Mouse (Mus musculus) MEL (cell line): ENCODE data around the gene Kank3. TPM values are rescaled to one million over a fixed set of nuclear protein-coding genes. Genes with fewer than 3 reads are reported as not detected.

Source experiments
- DNase-seq: peaks from one replicate; pipeline ENCODE4 v3.0.0; 2011; ENCODE audit warnings: low read depth, low spot score
- H3K27ac ChIP-seq: 2 replicates; pipeline ENCODE4 v1.5.1; 2012; ENCODE audit warnings: low read depth, mild to moderate bottlenecking, control low read depth, low read length, moderate library complexity; ENCODE audit not compliant: control insufficient read depth
- H3K27me3 ChIP-seq, 2 experiments: fragments of 150-350 bp in 1 of 2; sonication (generic) in 1 of 2; 2 replicates each; pipeline ENCODE4 v1.6.1; 2012; ENCODE audit warnings: low read length in 2 of 2, mild to moderate bottlenecking in 2 of 2, improper control_type of control experiment in 1 of 2, moderate library complexity in 1 of 2; ENCODE audit not compliant: insufficient read depth in 2 of 2, control insufficient read depth in 1 of 2
- H3K36me3 ChIP-seq, 2 experiments: 2 replicates each; pipeline ENCODE4 v1.6.1; 2012 to 2014; ENCODE audit warnings: low read length in 2 of 2, improper control_type of control experiment in 1 of 2, inconsistent platforms in 1 of 2, mild to moderate bottlenecking in 1 of 2; ENCODE audit not compliant: insufficient read depth in 2 of 2, control insufficient read depth in 1 of 2
- H3K4me1 ChIP-seq, 2 experiments: fragments of 150-350 bp in 1 of 2; sonication (generic) in 1 of 2; 2 replicates each; pipeline ENCODE4 v1.6.1; 2012; ENCODE audit warnings: low read length in 2 of 2, improper control_type of control experiment in 1 of 2, mild to moderate bottlenecking in 1 of 2; ENCODE audit not compliant: insufficient read depth in 2 of 2, control insufficient read depth in 1 of 2
- H3K4me3 ChIP-seq, 2 experiments: fragments of 150-350 bp in 1 of 2; sonication (generic) in 1 of 2; 2 replicates each; pipeline ENCODE4 v1.5.1; 2012; ENCODE audit warnings: low read depth in 2 of 2, low read length in 2 of 2, mild to moderate bottlenecking in 2 of 2, moderate library complexity in 2 of 2, control low read depth in 1 of 2, improper control_type of control experiment in 1 of 2; ENCODE audit not compliant: control insufficient read depth in 1 of 2, insufficient read depth in 1 of 2
- H3K79me2 ChIP-seq: 2 replicates; pipeline ENCODE4 v1.6.1; 2012; ENCODE audit warnings: mild to moderate bottlenecking, low read length, moderate library complexity; ENCODE audit not compliant: control insufficient read depth, poor library complexity, insufficient read depth
- H3K9ac ChIP-seq: 2 replicates; pipeline ENCODE4 v1.6.1; 2012; ENCODE audit warnings: low read depth, mild to moderate bottlenecking, control low read depth, low read length, moderate library complexity; ENCODE audit not compliant: control insufficient read depth, poor library complexity, severe bottlenecking
- H3K9me3 ChIP-seq: fragments of 150-350 bp; sonication (generic); replicated peaks from 2 replicates; pipeline ENCODE4 v1.6.1; 2012; ENCODE audit warnings: mild to moderate bottlenecking, low read length, improper control_type of control experiment, moderate library complexity; ENCODE audit not compliant: insufficient read depth
- BHLHE40 ChIP-seq: IDR thresholded peaks from 2 replicates; pipeline ENCODE4 v1.6.1; 2012; ENCODE audit warnings: low read depth, mild to moderate bottlenecking, inconsistent platforms, low read length, improper control_type of control experiment, borderline replicate concordance
- CHD2 ChIP-seq: IDR thresholded peaks from 2 replicates; pipeline ENCODE4 v1.6.1; 2011; ENCODE audit warnings: low read length, improper control_type of control experiment
- CTCF ChIP-seq, 3 experiments: IDR thresholded peaks in 2 of 3; conservative IDR thresholded peaks in 1 of 3; 2 replicates each; pipeline ENCODE4 v1.5.1; 2011 to 2012; ENCODE audit warnings: low read length in 3 of 3, low read depth in 2 of 3, mild to moderate bottlenecking in 2 of 3, improper control_type of control experiment in 1 of 3, inconsistent platforms in 1 of 3, mixed read lengths in 1 of 3, moderate library complexity in 1 of 3; ENCODE audit not compliant: control insufficient read depth in 1 of 3, insufficient read depth in 1 of 3, poor library complexity in 1 of 3, severe bottlenecking in 1 of 3
- ELF1 ChIP-seq: IDR thresholded peaks from 2 replicates; pipeline ENCODE4 v1.6.1; 2014; ENCODE audit warnings: low read depth, mild to moderate bottlenecking, inconsistent platforms, low read length, improper control_type of control experiment, moderate library complexity
- KAT2A ChIP-seq: conservative IDR thresholded peaks from 2 replicates; pipeline ENCODE4 v1.6.1; 2012; ENCODE audit warnings: low read depth, low read length, improper control_type of control experiment, inconsistent platforms
- MAZ ChIP-seq: IDR thresholded peaks from 2 replicates; pipeline ENCODE4 v1.6.1; 2012; ENCODE audit warnings: low read depth, mild to moderate bottlenecking, inconsistent platforms, low read length, improper control_type of control experiment
- MXI1 ChIP-seq: IDR thresholded peaks from 2 replicates; pipeline ENCODE4 v1.6.1; 2011; ENCODE audit warnings: mild to moderate bottlenecking, low read depth, low read length, improper control_type of control experiment
- NELFE ChIP-seq: IDR thresholded peaks from 2 replicates; pipeline ENCODE4 v1.6.1; 2011; ENCODE audit warnings: low read depth, low read length, improper control_type of control experiment
- NRF1 ChIP-seq: IDR thresholded peaks from 2 replicates; pipeline ENCODE4 v1.6.1; 2014; ENCODE audit warnings: low read depth, mild to moderate bottlenecking, inconsistent platforms, low read length, improper control_type of control experiment, moderate library complexity; ENCODE audit not compliant: poor library complexity, insufficient read depth, severe bottlenecking
- POLR2A ChIP-seq, 2 experiments: IDR thresholded peaks; 2 replicates each; pipeline ENCODE4 v1.6.1; 2011 to 2012; ENCODE audit warnings: low read length in 2 of 2, mild to moderate bottlenecking in 2 of 2, control low read depth in 1 of 2, improper control_type of control experiment in 1 of 2, low read depth in 1 of 2, moderate library complexity in 1 of 2; ENCODE audit not compliant: control insufficient read depth in 1 of 2, insufficient read depth in 1 of 2, poor library complexity in 1 of 2
- POLR2AphosphoS2 ChIP-seq: IDR thresholded peaks from 2 replicates; pipeline ENCODE4 v1.6.1; 2011; ENCODE audit warnings: low read length, improper control_type of control experiment
- POLR2AphosphoS5 ChIP-seq: IDR thresholded peaks from 2 replicates; pipeline ENCODE4 v1.6.1; 2012; ENCODE audit warnings: low read depth, borderline replicate concordance, mild to moderate bottlenecking, inconsistent platforms, low read length, moderate library complexity, mixed read lengths
- RCOR1 ChIP-seq: IDR thresholded peaks from 2 replicates; pipeline ENCODE4 v1.6.1; 2012; ENCODE audit warnings: low read depth, mild to moderate bottlenecking, inconsistent platforms, low read length, improper control_type of control experiment
- UBTF ChIP-seq: IDR thresholded peaks from 2 replicates; pipeline ENCODE4 v1.6.1; 2012; ENCODE audit warnings: low read depth, mild to moderate bottlenecking, inconsistent platforms, low read length, improper control_type of control experiment, moderate library complexity, borderline replicate concordance; ENCODE audit not compliant: insufficient read depth
- USF2 ChIP-seq, 2 experiments: IDR thresholded peaks; 2 replicates each; pipeline ENCODE4 v1.6.1; 2011 to 2012; ENCODE audit warnings: improper control_type of control experiment in 2 of 2, low read length in 2 of 2, borderline replicate concordance in 1 of 2, inconsistent platforms in 1 of 2, low read depth in 1 of 2, mild to moderate bottlenecking in 1 of 2; ENCODE audit not compliant: insufficient read depth in 1 of 2
- ZC3H11A ChIP-seq: IDR thresholded peaks from 2 replicates; pipeline ENCODE4 v1.6.1; 2012; ENCODE audit warnings: low read depth, mild to moderate bottlenecking, inconsistent platforms, low read length, improper control_type of control experiment
- ZMIZ1 ChIP-seq: IDR thresholded peaks from 2 replicates; pipeline ENCODE4 v1.6.1; 2012; ENCODE audit warnings: low read depth, mild to moderate bottlenecking, inconsistent platforms, low read length, improper control_type of control experiment, moderate library complexity
- polyA plus RNA-seq, 2 experiments: library from polyadenylated mRNA; stranded (reverse) in 1 of 2; unstranded in 1 of 2; fragments of >175 nt in 1 of 2; fragments of >200 nt in 1 of 2; gene quantifications; 2 replicates each; pipeline versions ENCODE4 v1.2.1 to v1.2.4; 2012; ENCODE audit warnings: low replicate concordance in 2 of 2, low read depth in 1 of 2; ENCODE audit not compliant: insufficient read length in 2 of 2, insufficient read depth in 1 of 2, missing spikeins in 1 of 2
- total RNA-seq: library from RNA; depleted of rRNA; stranded (reverse); fragments of 300-350 nt; gene quantifications from 2 replicates; pipeline ENCODE4 v1.2.3, GENCODE M21; 2012

The Kank3 gene
- total and polyA plus RNA-seq, 3 experiments, result 5.2 to 5.5 TPM; not detected in 1

DNA sequence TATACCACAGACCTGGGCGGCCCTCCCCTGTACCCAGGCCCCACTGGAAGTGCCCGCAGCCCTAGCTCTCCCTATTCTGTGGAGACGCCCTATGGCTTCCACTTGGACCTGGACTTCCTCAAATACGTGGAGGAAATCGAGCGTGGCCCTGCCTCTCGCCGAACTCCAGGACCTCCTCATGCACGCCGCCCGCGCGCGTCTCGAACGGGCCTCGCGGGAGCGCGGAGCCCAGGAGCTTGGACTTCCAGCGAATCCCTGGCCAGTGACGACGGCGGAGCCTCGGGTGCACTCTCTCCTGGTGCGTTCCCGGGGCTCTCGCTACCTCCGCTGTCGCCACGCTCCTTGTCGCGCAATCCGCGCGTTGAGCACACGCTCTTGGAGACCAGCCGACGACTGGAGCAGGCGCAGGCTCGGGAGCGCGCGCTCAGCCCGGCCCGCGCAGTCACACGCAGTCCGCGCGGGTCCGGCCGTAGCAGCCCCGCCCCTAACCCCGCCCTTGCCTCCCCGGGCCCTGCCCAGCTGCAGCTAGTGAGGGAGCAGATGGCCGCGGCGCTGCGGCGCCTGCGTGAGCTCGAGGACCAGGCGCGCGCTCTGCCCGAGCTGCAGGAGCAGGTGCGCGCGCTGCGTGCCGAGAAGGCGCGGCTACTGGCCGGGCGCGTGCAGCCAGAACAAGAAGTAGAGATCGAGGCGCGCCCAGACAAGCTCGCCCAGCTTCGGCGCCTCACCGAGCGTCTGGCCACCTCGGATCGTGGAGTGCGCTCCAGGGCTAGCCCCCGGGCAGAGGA lies 7.1 kb downstream of the Kank3 start (continued):
- no peak for TF ChIP-seq CHD2
- TF ChIP-seq POLR2AphosphoS2, result peak; percentile 90; the same call in 1 of the 2 replicates
- TF ChIP-seq RCOR1, result no peak
- peak; percentile 87 for TF ChIP-seq NRF1
- no peak for TF ChIP-seq BHLHE40
- no peak for TF ChIP-seq KAT2A
- TF ChIP-seq ZC3H11A, result no peak
- no peak for TF ChIP-seq CTCF (IDR thresholded peaks at IDR 0.05 in 2 of 3, conservative IDR thresholded peaks at IDR 0.05 in 1 of 3; ENCODE audit: control insufficient read depth in 1 of 3, insufficient read depth in 1 of 3, low read depth in 2 of 3, low read length in 3 of 3, poor library complexity in 1 of 3, severe bottlenecking in 1 of 3)
- TF ChIP-seq NELFE, result peak; percentile 89
- TF ChIP-seq MXI1, result peak; percentile 78
- no peak for TF ChIP-seq POLR2AphosphoS5
- no peak for TF ChIP-seq UBTF
- no peak for TF ChIP-seq ZMIZ1
- no peak for TF ChIP-seq USF2 (IDR thresholded peaks at IDR 0.05; ENCODE audit: borderline replicate concordance in 1 of 2, insufficient read depth in 1 of 2, low read depth in 1 of 2, low read length in 2 of 2)

DNA sequence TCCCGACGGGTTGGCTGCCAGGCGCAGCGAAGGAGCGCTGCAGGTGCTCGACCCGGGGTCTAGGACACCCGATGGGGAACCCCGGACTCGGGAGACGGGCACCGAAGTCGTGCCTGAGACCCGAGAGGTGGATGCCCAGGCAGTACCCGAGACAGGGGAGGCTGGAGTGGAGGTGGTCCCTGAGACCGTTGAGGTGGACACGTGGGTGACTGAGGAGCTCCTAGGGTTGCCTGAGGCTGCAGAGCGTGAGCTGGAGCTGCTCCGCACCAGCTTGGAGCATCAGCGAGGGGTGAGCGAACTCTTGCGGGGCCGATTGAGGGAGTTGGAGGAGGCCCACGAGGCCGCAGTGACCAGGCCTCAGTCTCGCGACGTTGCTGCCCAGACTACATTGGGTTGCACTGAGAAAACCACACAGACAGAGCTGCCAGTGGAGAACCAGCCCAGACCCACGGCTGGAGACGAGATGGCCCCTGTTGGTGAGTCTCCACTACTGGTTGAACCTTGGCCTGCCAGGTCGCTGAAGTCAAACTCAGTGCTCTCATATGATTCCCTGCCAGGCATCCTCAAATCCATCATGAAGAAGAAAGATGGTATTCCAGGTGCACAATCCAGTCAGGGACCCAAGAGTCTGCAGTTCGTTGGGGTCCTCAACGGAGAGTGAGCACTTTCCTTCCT lies 7.8 kb downstream of the Kank3 start:
- Histone ChIP-seq H3K9me3 (no peaks in the 10 kb centered on the region), H3K4me1 (peaks cover 0 to 11% of the 10 kb centered on the region in 2 experiments; a peak in 2 of 4 replicates), H3K4me3 (peak overlapping the region; percentile 13 to 23; a peak in 3 of 4 replicates), H3K27me3 (no peaks in the 10 kb centered on the region), H3K36me3 (peaks cover 13 to 14% of the 10 kb centered on the region in 2 experiments), H3K9ac (peak overlapping the region; percentile 69), H3K27ac (peak overlapping the region; percentile 38; the same call in 1 of the 2 replicates), H3K79me2 (peaks cover 10% of the 10 kb centered on the region)
- no peak for DNase-seq
- TF ChIP-seq POLR2A (IDR thresholded peaks at IDR 0.05; ENCODE audit: control insufficient read depth in 1 of 2, insufficient read depth in 1 of 2, low read depth in 1 of 2, low read length in 2 of 2, poor library complexity in 1 of 2) (no peak), MAZ (no peak), ELF1 (no peak)
